Mouse (Mus musculus) limb, embryonic 10.5 days (tissue): ENCODE results near the gene Zfp429. TPM values are rescaled to one million over a fixed set of nuclear protein-coding genes. Genes with fewer than 3 reads are reported as not detected.
"Not testable (repeated sequence)": the region's sequence is repeated elsewhere in the genome, so short reads cannot be mapped to it uniquely, and the experiment has no call there.

Source experiments
- DNase-seq: peaks from one replicate; pipeline ENCODE4 v3.0.0-alpha.2; 2017; ENCODE audit warnings: low spot score
- H3K27ac ChIP-seq: fragments of 300-500 bp; sonication (generic); 2 replicates; pipeline ENCODE4 v1.5.1; 2016; ENCODE audit warnings: mild to moderate bottlenecking
- H3K27me3 ChIP-seq: fragments of 300-500 bp; sonication (generic); 2 replicates; pipeline ENCODE4 v1.6.1; 2016; ENCODE audit warnings: low read depth, mild to moderate bottlenecking; ENCODE audit not compliant: poor library complexity, severe bottlenecking
- H3K36me3 ChIP-seq: fragments of 300-500 bp; sonication (generic); 2 replicates; pipeline ENCODE4 v1.6.1; 2016; ENCODE audit warnings: mild to moderate bottlenecking, moderate library complexity
- H3K4me1 ChIP-seq: fragments of 300-500 bp; sonication (generic); 2 replicates; pipeline ENCODE4 v1.6.1; 2016
- H3K4me3 ChIP-seq: fragments of 300-500 bp; sonication (generic); 2 replicates; pipeline ENCODE4 v1.5.1; 2016; ENCODE audit warnings: mild to moderate bottlenecking, moderate library complexity
- H3K9me3 ChIP-seq: fragments of 300-500 bp; sonication (generic); replicated peaks from 2 replicates; pipeline ENCODE4 v1.6.1; 2016; ENCODE audit warnings: mild to moderate bottlenecking
- WGBS: fragments of 180-500 bp; shearing (Covaris S2); methylation state at CpG from one replicate; pipeline ENCODE4 v1.1.7; 2016; 5-methylcytosine and 5-hydroxymethylcytosine counted together
- polyA plus RNA-seq: library from polyadenylated mRNA; unstranded; fragments of >200 nt; fragmentation: Nextera tagmentation; extraction: Ambion mirVana; gene quantifications from 2 replicates; pipeline ENCODE4 v1.2.1, GENCODE M21; 2016

The Zfp429 gene
- polyA plus RNA-seq, result 2.7 and 6.0 TPM in 2 replicates

DNA sequence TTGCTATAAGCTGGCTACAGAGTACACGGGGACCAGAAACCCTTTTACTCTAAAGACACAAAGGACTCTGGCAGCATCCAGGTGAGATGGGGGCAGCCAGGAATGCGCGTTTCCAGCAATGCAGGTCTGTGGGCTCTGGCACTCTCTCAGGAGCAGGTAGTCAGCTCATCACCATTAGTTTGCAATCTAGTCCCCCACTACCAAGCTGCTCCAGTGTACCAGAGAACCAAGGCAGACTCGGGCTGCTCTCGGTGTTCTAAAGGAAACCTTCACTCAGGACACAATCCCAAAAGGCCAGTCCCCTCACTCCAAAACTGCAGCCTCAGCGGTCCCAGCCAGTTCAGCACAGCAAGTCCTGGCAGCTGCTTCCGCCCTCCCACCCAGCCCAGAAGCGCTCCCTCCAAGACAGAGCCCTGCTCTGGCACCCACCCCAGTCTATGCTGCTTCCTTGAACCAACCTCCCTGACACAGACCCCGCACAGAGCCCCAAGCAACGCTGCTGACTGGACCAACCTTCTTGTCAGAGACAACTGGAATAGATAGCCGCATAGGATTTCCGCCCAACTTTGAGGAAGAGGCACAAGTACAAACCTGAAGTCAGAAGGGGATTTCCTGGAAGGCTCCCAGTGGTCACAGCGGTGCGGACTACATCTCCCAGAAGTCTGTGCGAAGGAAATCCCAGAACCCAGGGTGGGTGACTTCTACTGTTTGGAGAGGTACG is at the start of gene Zfp429:
TSS of gene Zfp429 (minus strand) at position 637 of the 721 bp plus-strand sequence.
- DNase-seq, result peak; percentile 66
- WGBS, result 5% methylated on average over 16 of the region's 16 CpGs
- not testable (repeated sequence) for H3K9me3 ChIP-seq, H3K36me3 ChIP-seq, H3K4me1 ChIP-seq, H3K27me3 ChIP-seq
- Histone ChIP-seq H3K4me3 (peak within 1 kb of the TSS; percentile 62), H3K27ac (peak within 1 kb of the TSS; percentile 48; the same call in 1 of the 2 replicates)

DNA sequence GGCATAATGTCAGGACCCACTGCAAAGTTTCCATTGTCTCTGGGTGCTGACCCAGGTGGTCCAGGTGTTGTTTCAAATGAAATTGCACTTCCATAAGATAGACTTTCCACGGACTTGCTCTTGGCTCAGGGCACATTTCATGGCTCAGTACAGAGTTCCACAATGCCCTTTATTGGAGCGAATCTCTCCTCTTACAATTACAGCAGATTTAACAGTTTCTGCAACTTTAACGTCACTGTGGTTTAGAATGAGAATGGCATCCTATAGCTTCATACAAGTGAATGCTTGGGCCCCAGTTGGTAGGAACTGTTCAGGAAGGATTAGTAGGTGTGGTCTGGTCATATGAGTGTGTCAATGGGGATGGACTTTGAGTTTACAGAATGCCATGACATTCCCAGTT is 37.5 kb upstream of the Zfp429 start:
- not testable (repeated sequence) for H3K27ac ChIP-seq, H3K4me3 ChIP-seq, H3K36me3 ChIP-seq, H3K27me3 ChIP-seq, DNase-seq, H3K9me3 ChIP-seq, H3K4me1 ChIP-seq
- 87% methylated on average over 1 of the region's 3 CpGs for WGBS

DNA sequence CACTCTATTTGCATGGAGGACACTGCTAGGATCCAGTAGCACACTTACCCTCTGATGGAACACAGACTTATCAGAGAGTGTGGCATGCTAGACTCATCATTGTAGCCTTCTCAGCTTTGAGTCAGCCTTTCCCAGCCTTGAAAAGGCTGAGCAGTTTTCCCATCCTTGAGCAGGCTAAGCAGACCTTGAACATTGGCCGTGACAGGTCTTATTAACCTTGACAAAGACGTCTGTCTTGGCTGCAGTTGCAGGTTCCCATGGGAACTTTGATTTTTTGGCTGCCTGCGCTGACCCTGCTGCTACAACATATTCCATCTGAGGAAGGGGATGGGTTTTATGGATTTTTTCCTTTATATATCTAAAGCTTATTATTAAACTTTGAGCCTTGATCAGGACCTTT is 28.5 kb upstream of the Zfp429 start:
- no peaks in the 10 kb centered on the region for H3K4me1 ChIP-seq
- H3K4me3 ChIP-seq, result no peak overlapping the region
- no peak for DNase-seq
- H3K9me3 ChIP-seq, result no peaks in the 10 kb centered on the region
- no peak overlapping the region for H3K27ac ChIP-seq
- no peaks in the 10 kb centered on the region for H3K36me3 ChIP-seq
- H3K27me3 ChIP-seq, result no peaks in the 10 kb centered on the region
- 87% methylated on average over 3 of the region's 3 CpGs for WGBS

DNA sequence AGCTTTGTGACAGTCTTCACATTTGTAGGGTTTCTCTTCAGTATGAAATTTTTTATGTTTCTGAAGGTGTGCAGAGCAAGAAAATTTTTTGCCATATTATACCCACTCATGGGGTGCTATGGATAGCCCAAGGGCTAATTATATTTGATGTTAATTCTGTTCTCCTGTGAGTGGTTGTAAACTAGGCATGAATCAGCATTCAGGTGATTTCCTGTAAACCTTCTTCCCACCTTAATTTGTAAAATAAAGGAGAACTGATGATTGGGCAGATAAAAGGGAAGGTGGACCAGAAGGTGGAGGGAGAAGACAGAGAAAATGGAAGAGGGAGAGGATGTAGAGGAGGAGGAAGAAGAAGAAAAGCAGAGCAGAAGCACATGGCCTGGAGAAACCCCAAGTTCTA is 26.1 kb upstream of the Zfp429 start:
- H3K4me1 ChIP-seq, H3K9me3 ChIP-seq, H3K27me3 ChIP-seq, DNase-seq, H3K4me3 ChIP-seq, H3K36me3 ChIP-seq, H3K27ac ChIP-seq: not testable (repeated sequence)

DNA sequence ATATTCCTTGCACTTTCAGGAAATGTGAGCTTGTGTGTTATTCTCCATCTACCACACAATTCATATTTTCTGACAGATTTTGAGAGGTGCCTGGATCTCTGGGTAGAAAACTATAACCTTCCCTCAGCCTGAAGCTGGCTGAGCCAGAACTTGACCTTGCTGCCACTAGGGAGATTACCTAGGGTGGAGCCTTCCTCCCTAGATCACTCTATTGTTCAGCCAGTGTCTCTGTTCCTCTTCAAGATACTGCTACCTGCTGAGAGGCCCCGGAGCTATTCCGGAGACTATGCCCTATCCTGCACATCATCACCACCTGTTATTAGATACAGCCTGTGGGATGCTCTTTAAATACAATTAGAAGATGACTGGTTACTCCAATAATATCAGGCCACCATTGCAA is 22.9 kb upstream of the Zfp429 start:
- not testable (repeated sequence) for H3K27me3 ChIP-seq, DNase-seq, H3K27ac ChIP-seq, H3K9me3 ChIP-seq, H3K36me3 ChIP-seq, H3K4me3 ChIP-seq
- H3K4me1 ChIP-seq, result peaks cover 10% of the 10 kb centered on the region
- 88% methylated on average over 2 of the region's 2 CpGs for WGBS

DNA sequence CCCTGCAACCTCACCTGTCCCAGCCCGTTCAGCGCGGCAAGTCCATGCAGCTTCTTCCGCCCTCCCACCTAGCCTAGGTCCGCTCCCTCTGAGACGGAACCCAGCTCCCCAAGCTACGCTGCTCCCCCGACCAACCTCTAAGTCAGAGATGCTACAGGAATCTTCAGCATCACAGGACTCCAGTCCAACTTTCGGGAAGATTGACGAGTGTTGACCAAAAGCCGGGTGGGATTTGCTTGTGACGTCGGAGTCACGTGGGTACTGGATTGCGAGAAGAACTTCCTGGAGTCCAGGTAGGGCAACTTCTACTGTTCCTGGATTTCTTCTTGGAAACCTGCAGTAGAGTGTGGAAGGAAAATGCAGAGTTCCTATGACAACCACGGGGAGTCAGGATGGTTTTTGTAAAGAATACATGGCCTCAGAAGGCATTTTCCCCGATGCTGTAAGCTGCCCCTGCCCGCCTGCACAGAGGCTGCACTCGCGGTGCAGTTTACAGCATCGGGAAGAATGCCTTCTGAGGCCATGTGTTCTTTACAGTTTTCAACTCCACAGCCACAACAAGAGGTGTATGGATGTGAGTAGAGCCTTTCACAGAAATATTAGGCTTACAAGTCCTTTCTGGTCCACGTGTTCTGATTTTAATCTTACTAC is 21.7 kb upstream of the Zfp429 start, which contains the start of gene Zfp459:
TSS of gene Zfp459 (minus strand) at position 212 of the 651 bp plus-strand sequence.
- 2% methylated on average over 22 of the region's 22 CpGs for WGBS
- Histone ChIP-seq H3K27me3 (no peaks in the 10 kb centered on the region), H3K36me3 (no peaks in the 10 kb centered on the region), H3K4me1 (peaks cover 10% of the 10 kb centered on the region), H3K27ac (peak within 1 kb of the TSS; percentile 78), H3K9me3 (no peaks in the 10 kb centered on the region), H3K4me3 (peak within 1 kb of the TSS; percentile 75)
- DNase-seq, result peak; percentile 80

DNA sequence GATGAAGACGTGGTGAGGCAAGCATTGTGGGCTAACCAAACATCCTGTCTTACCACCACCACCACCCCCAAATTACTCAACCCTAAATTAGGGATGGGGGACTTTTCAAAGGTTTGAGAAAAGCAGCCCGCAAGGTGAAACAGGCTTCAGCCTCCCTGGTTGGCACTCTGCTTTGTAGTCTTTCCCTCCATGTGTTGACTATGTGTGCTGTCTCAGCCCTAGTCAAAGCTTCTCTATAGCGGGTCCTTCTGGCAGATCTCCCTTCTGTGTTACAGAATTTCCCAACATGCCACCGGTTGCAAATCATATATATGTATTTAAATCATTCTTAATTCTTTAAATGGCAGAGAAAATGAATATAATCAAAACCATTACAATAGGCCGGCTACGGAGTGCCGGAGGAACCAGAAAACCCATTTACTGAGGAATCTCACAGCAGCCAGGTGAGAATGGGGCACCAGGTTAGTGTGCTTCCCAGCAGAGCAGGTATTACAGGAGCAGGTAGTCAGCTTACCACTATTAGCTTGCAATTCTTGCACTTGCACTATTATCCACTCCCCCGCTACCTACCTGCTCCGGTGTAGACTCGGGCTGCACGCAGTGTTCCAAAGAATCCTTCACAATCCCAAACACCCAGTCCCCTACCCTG is 21.1 kb upstream of the Zfp429 start:
- Histone ChIP-seq H3K4me3 (peak overlapping the region; percentile 75), H3K27ac (peak overlapping the region; percentile 78), H3K36me3 (no peaks in the 10 kb centered on the region), H3K27me3 (no peaks in the 10 kb centered on the region), H3K9me3 (no peaks in the 10 kb centered on the region), H3K4me1 (peaks cover 10% of the 10 kb centered on the region)
- DNase-seq, result no peak
- WGBS, result 34% methylated on average over 11 of the region's 11 CpGs

DNA sequence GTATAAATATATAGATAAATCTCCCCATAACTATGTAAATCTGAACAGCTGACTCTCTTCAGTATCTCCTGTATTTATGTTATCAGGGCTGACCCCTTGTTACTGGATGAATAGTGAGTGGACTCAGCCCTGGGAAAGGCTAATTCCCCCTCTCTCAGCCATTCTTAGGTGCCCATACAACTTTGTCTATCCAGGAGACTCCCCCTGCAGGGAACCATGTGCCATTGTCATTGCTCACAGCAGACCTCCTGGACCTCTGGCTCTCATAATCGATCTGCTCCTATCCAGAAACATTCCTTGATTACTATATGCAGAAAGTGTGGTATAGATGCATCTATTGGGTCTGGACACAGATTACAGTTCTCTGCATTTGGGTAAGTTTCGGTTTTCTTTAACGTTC is 17.2 kb upstream of the Zfp429 start:
- WGBS, result 89% methylated on average over 3 of the region's 3 CpGs
- DNase-seq, result no peak
- Histone ChIP-seq H3K4me1 (peaks cover 10% of the 10 kb centered on the region), H3K4me3 (no peak overlapping the region), H3K27me3 (no peaks in the 10 kb centered on the region), H3K27ac (no peak overlapping the region), H3K9me3 (no peaks in the 10 kb centered on the region), H3K36me3 (no peaks in the 10 kb centered on the region)

DNA sequence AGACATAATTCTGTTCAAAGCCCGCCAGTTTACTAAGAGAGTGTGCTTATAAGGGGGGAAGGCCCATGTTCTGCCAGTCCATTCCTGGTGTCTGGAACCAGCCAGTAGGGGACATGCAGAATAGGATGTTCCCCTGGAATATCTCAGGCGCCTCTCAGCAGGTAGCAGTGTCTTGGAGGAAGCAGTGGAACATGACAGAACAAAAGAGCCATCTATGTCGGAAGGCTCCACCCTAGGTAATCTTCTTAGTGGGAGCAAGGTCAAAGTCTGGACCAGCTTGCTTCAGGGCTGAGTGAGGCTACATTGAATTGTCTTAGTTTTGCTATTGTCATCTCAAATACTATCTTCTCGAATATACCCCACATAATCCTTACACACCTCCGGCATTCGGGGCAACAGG is 16.1 kb upstream of the Zfp429 start:
- Histone ChIP-seq H3K4me3 (no peak overlapping the region), H3K36me3 (no peaks in the 10 kb centered on the region), H3K27me3 (no peaks in the 10 kb centered on the region), H3K27ac (no peak overlapping the region), H3K4me1 (peaks cover 3% of the 10 kb centered on the region; the same call in 1 of the 2 replicates), H3K9me3 (no peaks in the 10 kb centered on the region)
- 92% methylated on average over 6 of the region's 6 CpGs for WGBS
- DNase-seq, result no peak

DNA sequence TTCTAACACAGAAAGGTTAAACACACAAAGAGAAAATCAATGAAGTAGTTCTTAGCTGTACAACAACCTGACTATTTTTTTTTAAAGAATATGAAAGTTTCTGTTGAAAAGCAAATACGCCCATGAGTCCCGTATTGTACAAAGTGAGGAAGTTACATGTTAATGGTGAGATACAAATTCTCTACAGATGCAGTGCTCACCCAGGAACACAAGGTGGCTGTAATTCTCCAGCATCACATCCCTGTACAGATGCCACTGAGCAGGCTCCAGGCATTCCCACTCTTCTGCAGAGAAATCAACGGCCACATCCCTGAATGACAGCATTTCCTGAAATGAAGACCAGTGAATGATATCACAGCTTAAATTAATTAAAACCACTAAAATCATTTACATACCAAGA is 14.0 kb upstream of the Zfp429 start:
- not testable (repeated sequence) for H3K27me3 ChIP-seq, H3K4me1 ChIP-seq, H3K27ac ChIP-seq, H3K36me3 ChIP-seq, H3K4me3 ChIP-seq, H3K9me3 ChIP-seq, DNase-seq
- 85% methylated on average over 3 of the region's 3 CpGs for WGBS

DNA sequence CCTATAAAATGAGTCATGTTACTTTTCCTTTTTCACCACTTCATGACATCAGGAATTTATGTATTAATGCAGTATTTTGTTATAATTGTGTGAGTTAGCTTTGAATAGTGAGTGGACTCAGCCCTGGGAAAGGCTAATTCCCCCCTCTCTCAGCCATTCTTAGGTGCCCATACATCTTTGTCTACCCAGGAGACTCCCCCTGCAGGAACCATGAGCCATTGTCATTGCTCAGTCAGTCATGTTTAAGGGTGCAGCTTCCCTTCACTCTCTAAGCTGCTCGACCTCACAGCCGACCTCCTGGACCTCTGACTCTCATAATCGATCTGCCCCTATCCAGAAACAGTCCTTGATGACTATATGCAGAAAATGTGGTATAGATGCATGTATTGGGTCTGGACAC is 23.4 kb downstream of the Zfp429 start:
- H3K27me3 ChIP-seq, DNase-seq, H3K4me3 ChIP-seq, H3K4me1 ChIP-seq, H3K36me3 ChIP-seq, H3K9me3 ChIP-seq, H3K27ac ChIP-seq: not testable (repeated sequence)
- 82% methylated on average over 3 of the region's 3 CpGs for WGBS

DNA sequence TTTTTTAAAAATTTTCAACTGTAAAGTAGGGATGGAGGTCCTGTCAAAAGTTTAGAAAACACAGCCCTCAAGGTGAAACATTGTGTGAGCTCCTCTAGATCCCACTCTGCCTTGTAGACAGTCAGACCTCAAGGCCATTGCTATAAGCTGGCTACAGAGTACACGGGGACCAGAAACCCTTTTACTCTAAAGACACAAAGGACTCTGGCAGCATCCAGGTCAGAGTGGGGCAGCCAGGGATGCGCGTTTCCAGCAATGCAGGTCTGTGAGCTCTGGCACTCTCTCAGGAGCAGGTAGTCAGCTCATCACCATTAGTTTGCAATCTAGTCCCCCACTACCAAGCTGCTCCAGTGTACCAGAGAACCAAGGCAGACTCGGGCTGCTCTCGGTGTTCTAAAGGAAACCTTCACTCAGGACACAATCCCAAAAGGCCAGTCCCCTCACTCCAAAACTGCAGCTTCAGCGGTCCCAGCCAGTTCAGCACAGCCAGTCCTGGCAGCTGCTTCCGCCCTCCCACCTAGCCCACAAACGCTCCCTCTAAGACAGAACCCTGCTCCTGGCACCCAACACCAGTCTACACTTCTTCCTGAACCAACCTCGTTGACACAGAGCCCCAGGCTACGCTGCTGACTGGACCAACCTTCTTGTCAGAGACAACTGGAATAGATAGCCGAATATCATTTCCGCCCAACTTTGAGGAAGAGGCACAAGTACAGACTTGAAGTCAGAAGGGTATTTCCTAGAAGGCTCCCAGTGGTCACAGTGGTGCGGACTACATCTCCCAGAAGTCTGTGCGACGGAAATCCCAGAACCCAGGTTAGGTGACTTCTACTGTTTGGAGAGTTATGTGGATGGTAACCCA is 24.3 kb downstream of the Zfp429 start, which contains the start of the genes Gm28041 and Zfp456:
TSS of gene Gm28041 (minus strand) at position 684 of the 862 bp plus-strand sequence.
TSS of gene Zfp456 (minus strand) at position 761 of the 862 bp plus-strand sequence.
- WGBS, result 18% methylated on average over 13 of the region's 15 CpGs
- not testable (repeated sequence) for H3K27me3 ChIP-seq, H3K4me1 ChIP-seq, H3K9me3 ChIP-seq, H3K36me3 ChIP-seq
- Histone ChIP-seq H3K4me3 (peak within 1 kb of the TSS; percentile 48), H3K27ac (peak within 1 kb of the TSS; percentile 32; the same call in 1 of the 2 replicates)
- DNase-seq, result peak; percentile 56
